Mouse (Mus musculus) testis, adult 2 months (tissue): Measurements from ENCODE around the gene Serpinb1c.

Experiments
- CTCF ChIP-seq: fragments of 200-500 bp; IDR thresholded peaks from 2 replicates; pipeline ENCODE4 v1.5.1; 2012; ENCODE audit warnings: low read depth, mild to moderate bottlenecking, inconsistent platforms, low read length, moderate library complexity; ENCODE audit not compliant: control insufficient read depth, insufficient read depth, insufficient replicate concordance
- POLR2A ChIP-seq: fragments of 200-500 bp; IDR thresholded peaks from 2 replicates; pipeline ENCODE4 v1.6.1; 2012; ENCODE audit warnings: low read depth, mild to moderate bottlenecking, inconsistent platforms, low read length, moderate library complexity; ENCODE audit not compliant: control insufficient read depth

DNA sequence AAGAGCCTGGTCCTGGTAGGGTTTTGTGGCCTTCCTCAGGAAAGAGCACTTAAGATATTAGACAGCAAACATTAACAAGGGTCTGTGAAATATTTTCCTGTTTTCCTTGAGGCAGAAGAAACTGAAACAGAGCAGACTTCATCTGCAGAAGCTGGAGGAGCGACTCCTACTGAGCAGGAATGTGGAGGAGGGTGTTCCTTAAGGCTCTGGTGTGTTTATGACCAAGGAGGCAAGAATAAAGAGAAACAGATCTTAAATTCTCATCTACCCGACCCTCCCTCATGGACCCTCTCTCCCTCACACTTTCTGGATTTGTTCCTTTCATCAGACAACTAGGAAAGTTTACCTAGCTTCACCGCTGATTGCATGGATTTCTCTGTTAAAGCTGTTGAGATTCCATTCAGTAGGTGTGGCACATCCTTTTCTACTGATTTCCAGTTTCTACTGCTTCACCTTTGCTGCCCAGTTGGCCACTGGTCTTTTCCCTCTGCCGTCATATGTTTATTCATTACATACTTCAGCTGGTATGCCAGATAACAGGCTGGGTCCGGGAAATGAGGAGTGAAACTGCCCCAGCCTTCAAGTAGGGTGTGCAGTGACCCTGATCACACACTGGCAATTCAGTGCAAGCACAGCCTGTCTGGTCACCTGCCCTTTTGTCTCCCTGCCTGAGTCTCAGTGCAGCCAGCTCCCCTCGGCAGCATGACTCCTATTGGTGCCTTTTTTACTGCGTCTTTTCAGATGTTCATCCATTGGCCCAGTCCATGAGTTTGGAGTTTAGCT, 26.8 kb upstream of the Serpinb1c start:
- TF ChIP-seq CTCF (no peak), POLR2A (no peak)
